Mouse (Mus musculus): ENCODE results near the gene Mob2.

DNA sequence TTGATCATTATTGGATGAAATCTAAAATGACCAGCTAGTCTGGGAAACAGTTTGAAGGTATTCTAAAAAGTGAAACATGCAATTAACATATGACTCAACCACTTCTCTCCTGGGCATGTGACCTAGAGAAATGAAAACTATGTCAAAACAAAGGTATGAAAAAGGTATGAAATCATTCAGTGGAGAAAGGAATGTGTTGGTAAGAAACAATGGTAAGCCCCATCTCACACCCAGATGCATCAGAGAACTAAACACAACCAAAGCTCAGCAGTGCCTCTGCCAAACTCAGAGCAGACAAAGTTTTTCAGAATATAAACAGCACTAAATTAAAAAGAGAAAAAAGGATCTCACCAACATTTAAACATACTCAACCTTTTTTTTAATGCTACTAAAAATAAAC, 30.8 kb downstream of the Mob2 start:
- TF ChIP-seq CTCF (IDR thresholded peaks at IDR 0.05; ENCODE audit: low read depth): no peak
- no peak for TF ChIP-seq EP300 (IDR thresholded peaks at IDR 0.05; ENCODE audit: low read depth)

Measured in heart, postnatal 0 days (tissue).